Mouse (Mus musculus): ENCODE measurements around the gene Pcdh17. TPM values are rescaled to one million over a fixed set of nuclear protein-coding genes. Genes with fewer than 3 reads are reported as not detected.

The Pcdh17 gene
- polyA plus RNA-seq, 1 experiment from 2014 or later, result 6.1 TPM

- H3K27ac ChIP-seq (replicated peaks), result no peak overlapping the region
- H3K36me3 ChIP-seq, result no peaks in the 10 kb centered on the region
- H3K4me2 ChIP-seq (replicated peaks), result peak overlapping the region; percentile 95
- H3K9ac ChIP-seq (replicated peaks), result peak overlapping the region; percentile 55
- no peaks in the 10 kb centered on the region for H3K9me3 ChIP-seq
- H3K27me3 ChIP-seq, result peaks cover 29% of the 10 kb centered on the region
- 7% methylated on average over 37 of the region's 37 CpGs for WGBS
- peaks cover 26% of the 10 kb centered on the region for H3K4me1 ChIP-seq
- peak overlapping the region; percentile 61 for H3K4me3 ChIP-seq
- no peak for ATAC-seq (ENCODE audit: low FRiP score, low read depth)
Measured at GRCm38 (mm10) chr14:84446411-84446915, 3.1 kb downstream of the Pcdh17 start.

GRCm38 (mm10) chr14:84446941-84447641, 3.7 kb downstream of the Pcdh17 start:
- Histone ChIP-seq H3K27me3 (peaks cover 29% of the 10 kb centered on the region), H3K9me3 (no peaks in the 10 kb centered on the region), H3K9ac (replicated peaks) (0 out of 2 replicates have a peak overlapping the region, but pooled peaks have one; percentile 15), H3K36me3 (no peaks in the 10 kb centered on the region), H3K4me3 (peak overlapping the region; percentile 61), H3K4me1 (peaks cover 26% of the 10 kb centered on the region), H3K27ac (replicated peaks) (no peak overlapping the region), H3K4me2 (replicated peaks) (peak overlapping the region; percentile 95)
- WGBS, result 7% methylated on average over 45 of the region's 45 CpGs
- ATAC-seq (ENCODE audit: low FRiP score, low read depth), result peak; percentile 0; the same call in 1 of the 2 replicates

- Histone ChIP-seq H3K9me3 (no peaks in the 10 kb centered on the region), H3K4me1 (peaks cover 26% of the 10 kb centered on the region), H3K4me3 (peak overlapping the region; percentile 61), H3K36me3 (no peaks in the 10 kb centered on the region), H3K27ac (replicated peaks) (no peak overlapping the region), H3K27me3 (peaks cover 29% of the 10 kb centered on the region), H3K9ac (replicated peaks) (peak overlapping the region; percentile 39; the same call in 1 of the 2 replicates), H3K4me2 (replicated peaks) (peak overlapping the region; percentile 95)
- 5% methylated on average over 45 of the region's 45 CpGs for WGBS
- ATAC-seq (ENCODE audit: low FRiP score, low read depth), result no peak
Measured at GRCm38 (mm10) chr14:84447661-84448380, 4.5 kb downstream of the Pcdh17 start.

GRCm38 (mm10) chr14:84448381-84448771, 5.0 kb downstream of the Pcdh17 start:
- H3K9me3 ChIP-seq, result no peaks in the 10 kb centered on the region
- H3K27me3 ChIP-seq, result peaks cover 29% of the 10 kb centered on the region
- no peak for ATAC-seq (ENCODE audit: low FRiP score, low read depth)
- no peaks in the 10 kb centered on the region for H3K36me3 ChIP-seq
- peaks cover 26% of the 10 kb centered on the region for H3K4me1 ChIP-seq
- WGBS, result 3% methylated on average over 15 of the region's 15 CpGs
- H3K4me2 ChIP-seq (replicated peaks), result peak overlapping the region; percentile 95
- peak overlapping the region; percentile 61 for H3K4me3 ChIP-seq
- H3K27ac ChIP-seq (replicated peaks), result no peak overlapping the region
- peak overlapping the region; percentile 39; the same call in 1 of the 2 replicates for H3K9ac ChIP-seq (replicated peaks)

GRCm38 (mm10) chr14:84454074-84454845, 10.9 kb downstream of the Pcdh17 start:
- ATAC-seq (ENCODE audit: low FRiP score, low read depth), result no peak

GRCm38 (mm10) chr14:84475491-84475890, 32.1 kb downstream of the Pcdh17 start:
- H3K9ac ChIP-seq (replicated peaks), result no peak overlapping the region
- no peaks in the 10 kb centered on the region for H3K36me3 ChIP-seq
- H3K27me3 ChIP-seq, result no peaks in the 10 kb centered on the region
- H3K9me3 ChIP-seq, result no peaks in the 10 kb centered on the region
- no peak overlapping the region for H3K4me3 ChIP-seq
- 82% methylated on average over 1 of the region's 1 CpGs for WGBS
- no peak overlapping the region for H3K4me2 ChIP-seq (replicated peaks)
- 0 out of 2 replicates have a peak, but pooled peaks cover 3% of the 10 kb centered on the region for H3K4me1 ChIP-seq
- ATAC-seq (ENCODE audit: low FRiP score, low read depth), result no peak
- H3K27ac ChIP-seq (replicated peaks), result no peak overlapping the region

More at GRCm38 (mm10) chr14:84454074-84454845, 10.9 kb downstream of the Pcdh17 start:
- 84% methylated on average over 4 of the region's 4 CpGs for WGBS
- no peaks in the 10 kb centered on the region for H3K4me1 ChIP-seq
- H3K4me2 ChIP-seq (replicated peaks), result no peak overlapping the region
- no peaks in the 10 kb centered on the region for H3K36me3 ChIP-seq
- no peak overlapping the region for H3K9ac ChIP-seq (replicated peaks)
- H3K9me3 ChIP-seq, result no peaks in the 10 kb centered on the region
- H3K4me3 ChIP-seq, result no peak overlapping the region
- no peak overlapping the region for H3K27ac ChIP-seq (replicated peaks)
- no peaks in the 10 kb centered on the region for H3K27me3 ChIP-seq

- Histone ChIP-seq H3K27ac (replicated peaks) (no peak overlapping the region), H3K27me3 (no peaks in the 10 kb centered on the region), H3K4me1 (0 out of 2 replicates have a peak, but pooled peaks cover 3% of the 10 kb centered on the region), H3K4me2 (replicated peaks) (no peak overlapping the region), H3K9ac (replicated peaks) (no peak overlapping the region), H3K9me3 (no peaks in the 10 kb centered on the region), H3K4me3 (no peak overlapping the region), H3K36me3 (no peaks in the 10 kb centered on the region)
- WGBS, result 90% methylated on average over 8 of the region's 8 CpGs
- no peak for ATAC-seq (ENCODE audit: low FRiP score, low read depth)
Measured at GRCm38 (mm10) chr14:84476336-84476735, 33.0 kb downstream of the Pcdh17 start.

- no peaks in the 10 kb centered on the region for H3K9me3 ChIP-seq
- H3K9ac ChIP-seq (replicated peaks), result no peak overlapping the region
- no peaks in the 10 kb centered on the region for H3K27me3 ChIP-seq
- no peaks in the 10 kb centered on the region for H3K36me3 ChIP-seq
- H3K4me1 ChIP-seq, result 0 out of 2 replicates have a peak, but pooled peaks cover 3% of the 10 kb centered on the region
- no peak for ATAC-seq (ENCODE audit: low FRiP score, low read depth)
- 71% methylated on average over 4 of the region's 4 CpGs for WGBS
- no peak overlapping the region for H3K4me3 ChIP-seq
- no peak overlapping the region for H3K4me2 ChIP-seq (replicated peaks)
- no peak overlapping the region for H3K27ac ChIP-seq (replicated peaks)
Measured at GRCm38 (mm10) chr14:84476906-84477305, 33.5 kb downstream of the Pcdh17 start.

DNA sequence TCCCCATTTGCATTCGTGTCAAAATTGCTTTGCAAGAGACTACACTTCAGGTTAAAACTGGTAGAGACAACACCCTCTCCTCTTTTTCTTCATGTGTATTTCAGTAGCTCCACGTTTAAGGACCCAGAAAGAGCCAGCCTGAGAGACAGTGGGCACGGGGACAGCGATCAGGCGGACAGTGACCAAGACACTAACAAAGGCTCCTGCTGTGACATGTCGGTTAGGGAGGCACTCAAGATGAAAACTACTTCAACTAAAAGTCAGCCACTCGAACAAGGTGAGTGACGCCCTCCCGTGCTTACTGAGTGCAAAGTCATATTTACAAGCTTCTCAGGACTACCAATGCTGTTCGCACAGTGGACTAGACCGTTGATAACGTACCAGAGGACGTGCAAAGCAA, 34.0 kb downstream of the Pcdh17 start:
- Histone ChIP-seq H3K36me3 (no peaks in the 10 kb centered on the region), H3K4me3 (no peak overlapping the region), H3K4me1 (0 out of 2 replicates have a peak, but pooled peaks cover 3% of the 10 kb centered on the region), H3K27me3 (no peaks in the 10 kb centered on the region), H3K4me2 (replicated peaks) (no peak overlapping the region; the same call in 1 of the 2 replicates), H3K9me3 (no peaks in the 10 kb centered on the region), H3K27ac (replicated peaks) (no peak overlapping the region), H3K9ac (replicated peaks) (no peak overlapping the region)
- 45% methylated on average over 13 of the region's 13 CpGs for WGBS
- ATAC-seq (ENCODE audit: low FRiP score, low read depth), result no peak

DNA sequence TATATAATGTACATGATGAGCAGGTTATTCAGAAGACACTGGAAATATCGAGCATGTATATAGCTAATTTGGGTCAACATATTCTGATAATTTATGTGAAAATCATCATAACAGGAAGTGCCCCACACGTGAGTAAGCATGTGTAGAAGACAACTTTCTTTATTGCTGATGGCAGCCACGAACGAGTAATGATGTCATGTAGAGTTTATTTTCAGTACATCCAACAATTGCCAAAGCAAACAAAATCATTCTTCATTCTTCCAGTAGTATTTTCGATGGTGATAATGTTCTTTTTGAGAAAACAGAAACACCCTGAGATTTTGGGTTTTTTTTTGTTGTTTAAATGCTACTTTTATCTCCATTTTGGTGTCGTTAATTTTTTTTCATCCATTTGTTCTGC, 37.2 kb downstream of the Pcdh17 start:
- 83% methylated on average over 6 of the region's 6 CpGs for WGBS
- Histone ChIP-seq H3K36me3 (no peaks in the 10 kb centered on the region), H3K27me3 (no peaks in the 10 kb centered on the region), H3K4me1 (0 out of 2 replicates have a peak, but pooled peaks cover 3% of the 10 kb centered on the region), H3K4me2 (replicated peaks) (no peak overlapping the region), H3K9me3 (no peaks in the 10 kb centered on the region), H3K9ac (replicated peaks) (no peak overlapping the region), H3K4me3 (no peak overlapping the region), H3K27ac (replicated peaks) (no peak overlapping the region)
- ATAC-seq (ENCODE audit: low FRiP score, low read depth), result no peak

- no peaks in the 10 kb centered on the region for H3K9me3 ChIP-seq
- ATAC-seq (ENCODE audit: low FRiP score, low read depth), result no peak
- WGBS, result 90% methylated on average over 4 of the region's 4 CpGs
Measured at GRCm38 (mm10) chr14:84484350-84484749, 41.0 kb downstream of the Pcdh17 start.

More at GRCm38 (mm10) chr14:84484350-84484749, 41.0 kb downstream of the Pcdh17 start:
- Histone ChIP-seq H3K27ac (replicated peaks) (no peak overlapping the region), H3K36me3 (no peaks in the 10 kb centered on the region), H3K9ac (replicated peaks) (no peak overlapping the region), H3K4me3 (no peak overlapping the region), H3K4me2 (replicated peaks) (no peak overlapping the region), H3K4me1 (no peaks in the 10 kb centered on the region), H3K27me3 (no peaks in the 10 kb centered on the region)
